Mouse (Mus musculus) CH12.LX (cell line): ENCODE results near the gene Szrd1. TPM values are rescaled to one million over a fixed set of nuclear protein-coding genes. Genes with fewer than 3 reads are reported as not detected.

Source experiments
- DNase-seq: peaks from one replicate; pipeline ENCODE4 v3.0.0-alpha.2; 2013; ENCODE audit errors: extremely low read depth
- H3K27ac ChIP-seq: 2 replicates; pipeline ENCODE4 v1.5.1; 2012; ENCODE audit warnings: low read depth, mild to moderate bottlenecking, control low read depth, moderate library complexity; ENCODE audit not compliant: insufficient read depth
- H3K27me3 ChIP-seq: replicated peaks from 2 replicates; pipeline ENCODE3; 2012; ENCODE audit warnings: inconsistent platforms
- H3K36me3 ChIP-seq, 2 experiments: replicated peaks in 1 of 2; 2 replicates each; pipeline versions ENCODE3 to v1.6.1; 2012; ENCODE audit warnings: inconsistent platforms in 1 of 2, low read length in 1 of 2, mild to moderate bottlenecking in 1 of 2, mixed read lengths in 1 of 2, moderate library complexity in 1 of 2; ENCODE audit not compliant: control insufficient read depth in 1 of 2, insufficient read depth in 1 of 2
- H3K4me1 ChIP-seq, 2 experiments: 2 replicates each; pipeline ENCODE4 v1.6.1; 2012; ENCODE audit warnings: inconsistent platforms in 1 of 2, moderate library complexity in 1 of 2; ENCODE audit not compliant: insufficient read depth in 2 of 2, control insufficient read depth in 1 of 2
- H3K4me2 ChIP-seq: 2 replicates; pipeline ENCODE4 v1.6.1; 2012; ENCODE audit warnings: low read depth, mild to moderate bottlenecking, control low read depth; ENCODE audit not compliant: poor library complexity, insufficient read depth, severe bottlenecking
- H3K4me3 ChIP-seq, 3 experiments: fragments of 150-350 bp in 1 of 3; sonication (generic) in 1 of 3; replicated peaks in 1 of 3; 2 replicates each; pipeline versions ENCODE3 to v1.5.1; 2011 to 2012; ENCODE audit warnings: low read depth in 2 of 3, low read length in 2 of 3, mild to moderate bottlenecking in 2 of 3, moderate library complexity in 2 of 3, control low read depth in 1 of 3, improper control_type of control experiment in 1 of 3, inconsistent platforms in 1 of 3, mixed read lengths in 1 of 3; ENCODE audit not compliant: poor library complexity in 1 of 3
- H3K79me2 ChIP-seq: replicated peaks from 2 replicates; pipeline ENCODE4 v1.6.1; 2012; ENCODE audit warnings: mild to moderate bottlenecking, moderate library complexity; ENCODE audit not compliant: control insufficient read depth, poor library complexity, insufficient read depth, severe bottlenecking; ENCODE audit errors: extremely low read depth
- H3K9ac ChIP-seq: 2 replicates; pipeline ENCODE4 v1.6.1; 2012; ENCODE audit warnings: low read depth, mild to moderate bottlenecking, control low read depth, moderate library complexity; ENCODE audit not compliant: insufficient read depth
- H3K9me3 ChIP-seq: replicated peaks from 2 replicates; pipeline ENCODE3; 2012; ENCODE audit warnings: low read length, inconsistent platforms, mixed read lengths
- BHLHE40 ChIP-seq: IDR thresholded peaks from 2 replicates; pipeline ENCODE4 v1.6.1; 2011; ENCODE audit warnings: mild to moderate bottlenecking, low read depth, low read length, improper control_type of control experiment
- CHD1 ChIP-seq: IDR thresholded peaks from 2 replicates; pipeline ENCODE4 v1.6.1; 2012; ENCODE audit warnings: low read depth, low read length, improper control_type of control experiment, inconsistent platforms
- CHD2 ChIP-seq: IDR thresholded peaks from 2 replicates; pipeline ENCODE4 v1.6.1; 2011; ENCODE audit warnings: low read length, improper control_type of control experiment
- EP300 ChIP-seq: IDR thresholded peaks from 2 replicates; pipeline ENCODE4 v1.6.1; 2011; ENCODE audit warnings: low read length, improper control_type of control experiment
- ETS1 ChIP-seq: conservative IDR thresholded peaks from 2 replicates; pipeline ENCODE4 v1.6.1; 2012; ENCODE audit warnings: low read depth, mild to moderate bottlenecking, inconsistent platforms, low read length, improper control_type of control experiment, moderate library complexity
- JUND ChIP-seq: conservative IDR thresholded peaks from 2 replicates; pipeline ENCODE4 v1.6.1; 2011; ENCODE audit warnings: low read depth, low read length, improper control_type of control experiment
- MAX ChIP-seq: IDR thresholded peaks from 2 replicates; pipeline ENCODE4 v1.6.1; 2011; ENCODE audit warnings: low read length, improper control_type of control experiment
- MAZ ChIP-seq: IDR thresholded peaks from 2 replicates; pipeline ENCODE4 v1.6.1; 2012; ENCODE audit warnings: low read depth, mild to moderate bottlenecking, inconsistent platforms, low read length, improper control_type of control experiment, moderate library complexity
- MEF2A ChIP-seq: IDR thresholded peaks from 2 replicates; pipeline ENCODE4 v1.6.1; 2014; ENCODE audit warnings: low read depth, mild to moderate bottlenecking, inconsistent platforms, low read length, improper control_type of control experiment, borderline replicate concordance
- MXI1 ChIP-seq: IDR thresholded peaks from 2 replicates; pipeline ENCODE4 v1.6.1; 2011; ENCODE audit warnings: mild to moderate bottlenecking, low read depth, low read length, improper control_type of control experiment
- MYC ChIP-seq: IDR thresholded peaks from 2 replicates; pipeline ENCODE4 v1.6.1; 2011; ENCODE audit warnings: low read depth, mild to moderate bottlenecking, improper control_type of control experiment, low read length
- POLR2A ChIP-seq: IDR thresholded peaks from 2 replicates; pipeline ENCODE4 v1.6.1; 2011; ENCODE audit warnings: low read depth, mild to moderate bottlenecking, improper control_type of control experiment, low read length
- POLR2AphosphoS2 ChIP-seq: IDR thresholded peaks from 2 replicates; pipeline ENCODE4 v1.6.1; 2011; ENCODE audit warnings: low read depth, low read length, improper control_type of control experiment
- RAD21 ChIP-seq: IDR thresholded peaks from 2 replicates; pipeline ENCODE4 v1.6.1; 2011; ENCODE audit warnings: low read depth, mild to moderate bottlenecking, low read length, improper control_type of control experiment, moderate library complexity
- TBP ChIP-seq: conservative IDR thresholded peaks from 2 replicates; pipeline ENCODE4 v1.6.1; 2011; ENCODE audit warnings: low read depth, low read length, improper control_type of control experiment
- TCF12 ChIP-seq: IDR thresholded peaks from 2 replicates; pipeline ENCODE4 v1.6.1; 2014; ENCODE audit warnings: low read depth, mild to moderate bottlenecking, inconsistent platforms, low read length, improper control_type of control experiment
- USF1 ChIP-seq: IDR thresholded peaks from 2 replicates; pipeline ENCODE4 v1.6.1; 2014; ENCODE audit warnings: low read depth, mild to moderate bottlenecking, inconsistent platforms, low read length, improper control_type of control experiment
- ZC3H11A ChIP-seq: IDR thresholded peaks from 2 replicates; pipeline ENCODE4 v1.6.1; 2012; ENCODE audit warnings: low read depth, mild to moderate bottlenecking, inconsistent platforms, low read length, improper control_type of control experiment
- ZNF384 ChIP-seq: IDR thresholded peaks from 2 replicates; pipeline ENCODE4 v1.6.1; 2012; ENCODE audit warnings: low read depth, low read length, improper control_type of control experiment, inconsistent platforms
- dilution Hi-C: fragments of 300-500 bp; cut with MboI; formaldehyde crosslinking; loops from 2 replicates; pipeline ENCODE4 v1.14.3; 2020; ENCODE audit warnings: low sequenced_read_pairs; ENCODE audit not compliant: extremely low pct_unique_long_range_greater_than_20kb, extremely low pct_ligation_motif_present
- in situ Hi-C: fragments of 300-500 bp; cut with MboI; formaldehyde crosslinking; loops from 3 replicates; pipeline ENCODE4 v1.14.3; 2019; ENCODE audit warnings: low sequenced_read_pairs, low pct_ligation_motif_present, low pct_unique_long_range_greater_than_20kb, mixed read lengths
- polyA plus RNA-seq: library from polyadenylated mRNA; unstranded; fragments of >175 nt; gene quantifications from 2 replicates; pipeline ENCODE4 v1.2.1, GENCODE M21; 2012; ENCODE audit warnings: low read depth; ENCODE audit not compliant: insufficient read length
- total RNA-seq, 2 experiments: library from RNA; depleted of rRNA; stranded (reverse); fragments of 300-350 nt in 1 of 2; fragments of >200 nt in 1 of 2; gene quantifications; 2 replicates each; pipeline ENCODE4 v1.2.3; 2012 to 2014

Gene Szrd1
- total and polyA plus RNA-seq, 3 experiments = 80.9 to 143 (median 82.5) TPM

GRCm38 (mm10) chr4:141160193-141160592, 20.6 kb upstream of the Szrd1 start:
- Histone ChIP-seq H3K9me3 (no peaks in the 10 kb centered on the region), H3K4me3 (no peak overlapping the region), H3K79me2 (peaks cover 82% of the 10 kb centered on the region), H3K9ac (no peak overlapping the region), H3K27me3 (no peaks in the 10 kb centered on the region), H3K36me3 (peaks cover 0 to 44% of the 10 kb centered on the region in 2 experiments), H3K4me2 (no peak overlapping the region), H3K27ac (no peak overlapping the region), H3K4me1 (peaks cover 16 to 76% of the 10 kb centered on the region in 2 experiments)
- DNase-seq = no peak
- TF ChIP-seq MEF2A (no peak), TBP (no peak), MAX (no peak), CHD2 (no peak), MYC (no peak), POLR2AphosphoS2 (no peak), MXI1 (no peak), MAZ (no peak), CHD1 (no peak), USF1 (no peak), TCF12 (no peak), POLR2A (no peak), ZC3H11A (no peak), EP300 (no peak), ETS1 (no peak)
- in situ Hi-C loops = no loop called here
- dilution Hi-C loops = no loop called here

- Histone ChIP-seq H3K27ac (no peak overlapping the region), H3K9ac (no peak overlapping the region), H3K9me3 (no peaks in the 10 kb centered on the region), H3K79me2 (peaks cover 85% of the 10 kb centered on the region), H3K4me1 (peaks cover 19 to 78% of the 10 kb centered on the region in 2 experiments), H3K36me3 (peaks cover 0 to 45% of the 10 kb centered on the region in 2 experiments), H3K4me2 (no peak overlapping the region), H3K4me3 (no peak overlapping the region), H3K27me3 (no peaks in the 10 kb centered on the region)
- TF ChIP-seq BHLHE40 (no peak), JUND (no peak), RAD21 (no peak), CHD1 (no peak), ZNF384 (no peak)
- dilution Hi-C loops = no loop called here
- no peak for DNase-seq
- in situ Hi-C loops = no loop called here
These were observed 20.1 kb upstream of the Szrd1 start for GRCm38 (mm10) chr4:141159666-141160065.
